Mouse (Mus musculus) bone marrow, adult 2 months (tissue): ENCODE measurements around the gene Armcx6. TPM values are rescaled to one million over a fixed set of nuclear protein-coding genes. Genes with fewer than 3 reads are reported as not detected.
"Not testable (repeated sequence)": the region's sequence is repeated elsewhere in the genome, so short reads cannot be mapped to it uniquely, and the experiment has no call there.

Source experiments
- H3K27ac ChIP-seq: fragments of 200-500 bp; 2 replicates; pipeline ENCODE4 v1.5.1; 2012; ENCODE audit warnings: low read depth, mild to moderate bottlenecking, control low read depth, inconsistent platforms, low read length; ENCODE audit not compliant: control insufficient read depth, poor library complexity, insufficient read depth
- H3K4me1 ChIP-seq: fragments of 200-500 bp; 2 replicates; pipeline ENCODE4 v1.6.1; 2011; ENCODE audit warnings: low read length; ENCODE audit not compliant: control insufficient read depth, insufficient read depth
- H3K4me3 ChIP-seq: fragments of 200-500 bp; replicated peaks from 2 replicates; pipeline ENCODE3; 2011; ENCODE audit warnings: mild to moderate bottlenecking, low read depth, low read length, control low read depth; ENCODE audit not compliant: control insufficient read depth
- CTCF ChIP-seq: fragments of 200-500 bp; IDR thresholded peaks from 2 replicates; pipeline ENCODE4 v1.5.1; 2011; ENCODE audit warnings: low read length, control low read depth; ENCODE audit not compliant: control insufficient read depth, insufficient read depth
- POLR2A ChIP-seq: fragments of 200-500 bp; IDR thresholded peaks from 2 replicates; pipeline ENCODE4 v1.6.1; 2011; ENCODE audit warnings: low read depth, mild to moderate bottlenecking, control low read depth, low read length, borderline replicate concordance; ENCODE audit not compliant: control insufficient read depth
- WGBS: fragments of 180-500 bp; shearing (Covaris S2); methylation state at CpG from one replicate; pipeline ENCODE4 v1.1.7; 2018; 5-methylcytosine and 5-hydroxymethylcytosine counted together
- polyA plus RNA-seq: library from polyadenylated mRNA; stranded (reverse); fragments of >200 nt; gene quantifications from 2 replicates; pipeline ENCODE4 v1.2.4, GENCODE M21; 2011; ENCODE audit warnings: low replicate concordance; ENCODE audit not compliant: missing spikeins, insufficient read depth, insufficient read length

Gene Armcx6
- 1.2 and 4.6 TPM in 2 replicates for polyA plus RNA-seq

DNA sequence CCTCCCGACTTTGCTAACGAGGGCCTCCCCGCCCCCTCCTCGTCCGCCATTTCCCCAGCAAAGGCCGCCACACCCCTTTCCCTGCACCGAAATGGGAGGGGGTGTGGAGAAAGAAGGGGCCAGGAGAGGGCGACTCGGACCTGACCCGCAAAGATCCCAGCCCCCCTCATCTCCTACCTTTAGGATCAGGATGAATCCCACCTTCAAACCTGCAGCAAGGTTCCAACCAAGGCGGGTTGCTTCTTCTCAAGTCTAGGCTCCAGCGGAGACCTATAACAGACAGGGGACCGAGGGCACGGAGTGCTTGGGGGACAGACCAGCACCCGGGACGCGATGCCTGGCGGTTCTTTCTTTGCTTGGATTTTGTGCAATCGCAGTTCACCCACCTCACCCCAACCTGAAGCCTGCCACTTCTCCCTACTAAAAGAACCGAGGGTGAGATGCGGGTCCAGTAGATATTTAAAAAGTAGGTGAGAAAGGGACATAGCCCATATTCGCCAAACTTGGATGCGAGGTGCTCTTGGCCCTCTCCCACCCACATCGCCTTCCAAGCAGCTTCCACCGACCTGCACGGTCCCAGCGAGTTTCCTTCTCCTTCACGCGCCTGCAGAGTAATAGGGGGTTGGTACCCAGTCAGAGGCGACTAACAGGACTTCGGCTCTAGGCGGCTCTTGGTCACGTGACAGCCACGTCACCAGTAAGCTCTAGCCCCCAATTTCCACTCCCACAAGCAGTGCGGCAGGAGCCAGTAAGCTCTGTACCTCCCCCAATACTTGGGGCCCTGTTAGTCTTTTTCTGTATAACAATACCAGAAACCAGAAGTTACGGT, at the start of gene Armcx6:
Gene Armcx6 (minus strand): TSS at position 654 of the 829 bp plus-strand sequence.
- Histone ChIP-seq H3K4me1 (no peaks in the 10 kb centered on the region), H3K4me3 (peak within 1 kb of the TSS; percentile 69), H3K27ac (no peak within 1 kb of the TSS)
- WGBS: 7% methylated on average over 36 of the region's 36 CpGs
- 0 out of 2 replicates have a peak, but pooled peaks have one; percentile 4 for TF ChIP-seq CTCF
- TF ChIP-seq POLR2A: no peak

- no peak overlapping the region for H3K27ac ChIP-seq
- WGBS: 46% methylated on average over 4 of the region's 4 CpGs
- no peak for TF ChIP-seq POLR2A
- TF ChIP-seq CTCF: no peak
Measured at GRCm38 (mm10) chrX:134787728-134788127, 36.5 kb upstream of the Armcx6 start.

GRCm38 (mm10) chrX:134763428-134764198, 12.4 kb upstream of the Armcx6 start:
- H3K4me3 ChIP-seq, H3K4me1 ChIP-seq, H3K27ac ChIP-seq: not testable (repeated sequence)
- WGBS: 63% methylated on average over 4 of the region's 4 CpGs

More at GRCm38 (mm10) chrX:134787728-134788127, 36.5 kb upstream of the Armcx6 start:
- Histone ChIP-seq H3K4me1 (no peaks in the 10 kb centered on the region), H3K4me3 (no peak overlapping the region)

DNA sequence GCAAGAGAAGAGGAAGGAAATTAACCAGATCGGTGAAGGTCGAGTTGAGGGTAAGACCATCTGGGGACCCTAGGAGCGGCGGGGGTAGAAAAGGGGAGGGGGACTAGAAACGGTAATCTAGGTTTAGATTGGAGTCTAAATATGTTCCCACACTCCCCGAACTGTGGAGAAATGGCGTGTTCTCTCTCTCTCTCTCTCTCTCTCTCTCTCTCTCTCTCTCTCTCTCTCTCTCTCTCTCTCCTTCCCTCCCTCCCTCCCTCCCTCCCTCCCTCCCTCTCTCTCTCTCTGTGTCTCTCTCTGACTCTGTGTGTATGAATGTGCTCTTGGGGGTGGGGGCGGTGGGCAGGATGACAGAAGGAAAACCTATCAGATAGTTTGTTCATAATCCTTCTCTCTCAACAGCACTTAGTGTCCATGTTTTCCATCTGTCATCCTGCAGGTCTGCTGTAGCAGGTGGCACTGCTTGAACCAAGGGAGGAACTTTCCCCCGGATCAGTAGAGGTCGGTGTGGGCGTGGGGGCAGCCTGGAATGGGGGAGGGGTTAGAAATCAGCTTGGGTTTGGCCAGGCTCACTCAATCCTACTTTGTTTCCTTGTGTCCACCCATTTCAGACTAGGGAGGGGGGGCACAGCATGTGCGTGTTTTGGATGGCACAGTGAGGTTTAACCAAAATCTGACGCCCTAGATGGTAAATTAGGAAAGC, 6.2 kb upstream of the Armcx6 start:
- H3K4me3 ChIP-seq: peak overlapping the region; percentile 62
- no peaks in the 10 kb centered on the region for H3K4me1 ChIP-seq
- H3K27ac ChIP-seq: no peak overlapping the region
- TF ChIP-seq CTCF: no peak
- TF ChIP-seq POLR2A: no peak
- WGBS: 16% methylated on average over 13 of the region's 13 CpGs

- no peak for TF ChIP-seq POLR2A
- no peak for TF ChIP-seq CTCF
- Histone ChIP-seq H3K4me1 (no peaks in the 10 kb centered on the region), H3K27ac (no peak within 1 kb of the TSS), H3K4me3 (peak within 1 kb of the TSS; percentile 62)
- 21% methylated on average over 46 of the region's 46 CpGs for WGBS
Measured at GRCm38 (mm10) chrX:134756434-134757292, 5.4 kb upstream of the Armcx6 start, which contains the start of gene Armcx3. TSS of gene Armcx3 (plus strand) at chrX:134756595.

DNA sequence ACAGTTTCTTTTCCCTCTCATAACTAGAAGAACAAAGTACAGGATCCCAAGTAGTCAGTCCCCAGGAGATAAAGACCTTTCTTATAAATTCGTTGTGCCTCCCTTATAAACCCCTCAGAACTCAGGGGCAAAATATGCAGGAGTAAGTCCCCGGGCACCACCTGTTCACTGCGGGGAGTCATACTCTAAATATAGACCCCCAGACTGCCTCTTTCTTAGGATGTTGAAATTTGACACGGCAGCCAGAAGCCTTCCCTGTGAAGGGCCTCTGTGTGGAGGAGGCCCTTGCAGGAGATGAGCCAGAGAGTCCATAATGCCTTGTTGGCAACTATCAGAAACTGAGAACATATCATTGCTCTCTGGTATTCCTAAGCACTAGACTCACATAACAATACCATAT, 1.4 kb upstream of the Armcx6 start:
- TF ChIP-seq CTCF: no peak
- no peak for TF ChIP-seq POLR2A
- H3K27ac ChIP-seq: no peak overlapping the region
- WGBS: 29% methylated on average over 4 of the region's 4 CpGs

DNA sequence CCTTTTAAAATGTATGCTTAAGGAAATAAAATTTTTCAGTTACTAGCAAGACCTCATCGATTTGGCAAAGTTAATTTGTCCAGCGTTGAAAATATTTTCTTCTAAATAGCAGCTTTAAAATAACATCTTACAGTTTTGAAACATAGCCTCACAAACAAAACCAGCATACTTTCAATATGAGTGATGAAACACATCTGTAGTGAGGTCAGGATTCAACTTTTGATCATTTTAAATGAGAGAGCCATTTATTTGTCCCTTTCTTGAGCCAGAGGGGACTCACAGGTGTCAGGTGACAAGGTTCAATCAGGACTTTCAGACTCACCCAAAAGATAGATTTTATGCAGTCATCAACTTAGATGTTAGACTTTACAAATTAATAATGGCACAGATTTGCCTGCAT, 693 bp upstream of the Armcx6 start:
- TF ChIP-seq CTCF (no peak), POLR2A (no peak)
- no peak overlapping the region for H3K27ac ChIP-seq
- WGBS: 43% methylated on average over 2 of the region's 2 CpGs

More for the DNA sequence above, 1.4 kb upstream of the Armcx6 start:
- no peak overlapping the region for H3K4me3 ChIP-seq
- no peaks in the 10 kb centered on the region for H3K4me1 ChIP-seq

DNA sequence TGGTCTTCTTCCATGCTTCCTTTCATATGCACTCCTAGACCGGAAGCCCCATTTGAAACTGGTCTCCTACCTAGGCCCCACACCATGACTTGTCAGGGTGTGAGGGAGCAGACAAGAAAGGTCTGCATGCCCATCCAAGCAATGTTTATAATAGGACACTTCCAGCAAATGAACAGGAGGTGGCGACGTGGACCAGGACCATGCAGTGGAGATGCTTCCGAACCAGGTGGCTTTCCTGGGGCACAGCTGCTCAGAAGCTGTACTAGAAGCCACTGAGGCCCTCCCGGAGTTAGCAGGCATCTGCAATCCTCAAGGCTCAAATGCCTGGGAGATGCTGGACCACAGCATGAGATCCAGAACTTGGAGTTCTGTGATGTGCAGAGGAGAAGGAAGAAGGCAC, 4.8 kb downstream of the Armcx6 start:
- Histone ChIP-seq H3K4me3 (no peak overlapping the region), H3K27ac (no peak overlapping the region), H3K4me1 (no peaks in the 10 kb centered on the region)
- TF ChIP-seq CTCF: peak; percentile 53; the same call in 1 of the 2 replicates
- TF ChIP-seq POLR2A: no peak
- 22% methylated on average over 5 of the region's 5 CpGs for WGBS

More for the DNA sequence above, 693 bp upstream of the Armcx6 start:
- Histone ChIP-seq H3K4me1 (no peaks in the 10 kb centered on the region), H3K4me3 (no peak overlapping the region)
